13 mouse cellular contexts compared by ENCODE assay signal in the genomic region with DNA sequence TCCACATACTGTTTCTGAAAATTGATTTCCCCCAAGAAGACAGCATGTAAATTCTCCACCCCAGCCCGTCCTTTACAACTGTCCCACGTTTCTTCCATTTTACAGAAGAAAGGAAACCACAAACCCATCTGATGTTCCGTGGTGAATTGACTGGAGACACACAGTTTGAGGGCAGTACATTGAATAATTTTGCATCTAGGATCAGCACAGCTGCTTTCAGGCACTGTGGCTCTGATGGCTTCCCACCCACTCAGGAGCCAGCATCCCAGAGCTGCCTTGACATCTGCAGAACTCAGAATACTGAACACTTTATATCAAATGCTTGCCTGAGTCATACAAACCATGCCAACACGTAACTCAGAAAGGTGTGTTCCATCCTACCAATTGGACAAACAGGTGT.
"Had no signal": no experiment of that assay in that cellular context is flagged by ENCODE, and none has a peak within 500 bp of the region (broad histone marks: within the 10 kb centered on the region; RNA-seq: fewer than 3 reads in every experiment).

No protein-coding gene starts in this region.

- ATAC-seq: liver, embryonic 12.5 days; midbrain, embryonic 16.5 days had no signal

- DNase-seq: kidney, adult 18-20 months; kidney, adult 9 months; kidney, postnatal 14 days; kidney, postnatal 4 days; layer of hippocampus, adult 9-11 months; liver; lung, adult 18-20 months; lung, postnatal 14 days; lung, postnatal 4 days; thymus, adult 18-20 months; thymus, postnatal 14 days had no signal
